Mouse (Mus musculus) midbrain, embryonic 11.5 days (tissue): ENCODE data around the gene Mfsd8. TPM values are rescaled to one million over a fixed set of nuclear protein-coding genes. Genes with fewer than 3 reads are reported as not detected.
"Not testable (repeated sequence)": the region's sequence is repeated elsewhere in the genome, so short reads cannot be mapped to it uniquely, and the experiment has no call there.

ENCODE experiments used
- ATAC-seq: fragments of 200-750 bp; cut with Nextera tagmentation; 2 replicates; pipeline ENCODE4 v1.8.0; 2017; ENCODE audit warnings: moderate TSS enrichment, moderate library complexity; ENCODE audit not compliant: low FRiP score
- DNase-seq: peaks from one replicate; pipeline ENCODE4 v3.0.0; 2015; ENCODE audit warnings: low spot score; ENCODE audit errors: missing footprints
- H3K27ac ChIP-seq: fragments of 300-500 bp; sonication (generic); 2 replicates; pipeline ENCODE4 v1.5.1; 2014; ENCODE audit warnings: low read depth, low read length
- H3K27me3 ChIP-seq: fragments of 300-500 bp; sonication (generic); 2 replicates; pipeline ENCODE4 v1.6.1; 2014; ENCODE audit warnings: mild to moderate bottlenecking, low read length, moderate library complexity, mixed read lengths; ENCODE audit not compliant: control insufficient read depth, insufficient read depth
- H3K36me3 ChIP-seq: fragments of 300-500 bp; sonication (generic); 2 replicates; pipeline ENCODE4 v1.6.1; 2014; ENCODE audit warnings: mild to moderate bottlenecking, low read length, moderate library complexity, mixed read lengths; ENCODE audit not compliant: control insufficient read depth, insufficient read depth
- H3K4me1 ChIP-seq: fragments of 300-500 bp; sonication (generic); 2 replicates; pipeline ENCODE4 v1.6.1; 2014; ENCODE audit warnings: low read length; ENCODE audit not compliant: control insufficient read depth, insufficient read depth
- H3K4me2 ChIP-seq: fragments of 300-500 bp; sonication (generic); 2 replicates; pipeline ENCODE4 v1.6.1; 2014; ENCODE audit warnings: mild to moderate bottlenecking, moderate library complexity
- H3K4me3 ChIP-seq: fragments of 300-500 bp; sonication (generic); 2 replicates; pipeline ENCODE4 v1.5.1; 2014; ENCODE audit warnings: low read depth, low read length
- H3K9ac ChIP-seq: fragments of 300-500 bp; sonication (generic); 2 replicates; pipeline ENCODE4 v1.6.1; 2014; ENCODE audit warnings: low read length
- H3K9me3 ChIP-seq: fragments of 300-500 bp; sonication (generic); 2 replicates; pipeline ENCODE4 v1.6.1; 2016; ENCODE audit warnings: low read length; ENCODE audit not compliant: control insufficient read depth
- WGBS: fragments of 180-500 bp; shearing (Covaris S2); extraction: QIAGEN DNeasy Blood & Tissue Kit; methylation state at CpG from one replicate; pipeline ENCODE4 v1.1.7; 2014; 5-methylcytosine and 5-hydroxymethylcytosine counted together
- polyA plus RNA-seq: library from polyadenylated mRNA; unstranded; fragments of >200 nt; fragmentation: Nextera tagmentation; extraction: Ambion mirVana; gene quantifications from 2 replicates; pipeline ENCODE4 v1.2.1, GENCODE M21; 2014

Gene Mfsd8
- polyA plus RNA-seq = 6.6 and 9.5 TPM in 2 replicates

GRCm38 (mm10) chr3:40846473-40846956, at the start of gene Mfsd8:
Mfsd8 (minus strand) TSS chr3:40846886.
- H3K4me1 ChIP-seq, H3K9me3 ChIP-seq, H3K27me3 ChIP-seq, H3K36me3 ChIP-seq: not testable (repeated sequence)
- H3K4me3 ChIP-seq = peak within 1 kb of the TSS; percentile 34
- H3K4me2 ChIP-seq = peak within 1 kb of the TSS; percentile 54
- WGBS = under 1% methylated on average over 39 of the region's 39 CpGs
- DNase-seq = peak; percentile 99
- H3K27ac ChIP-seq = peak within 1 kb of the TSS; percentile 40; the same call in 1 of the 2 replicates
- peak; percentile 99 for ATAC-seq
- peak within 1 kb of the TSS; percentile 71 for H3K9ac ChIP-seq

- H3K36me3 ChIP-seq, H3K9me3 ChIP-seq, ATAC-seq, H3K4me1 ChIP-seq, H3K27me3 ChIP-seq, H3K27ac ChIP-seq: not testable (repeated sequence)
- peak overlapping the region; percentile 48; the same call in 1 of the 2 replicates for H3K9ac ChIP-seq
- peak overlapping the region; percentile 46 for H3K4me3 ChIP-seq
- peak overlapping the region; percentile 63 for H3K4me2 ChIP-seq
- peak; percentile 88 for DNase-seq
- WGBS = 0% methylated on average over 16 of the region's 24 CpGs
Measured at GRCm38 (mm10) chr3:40894336-40894735, 47.6 kb upstream of the Mfsd8 start.

GRCm38 (mm10) chr3:40893816-40894258, 47.2 kb upstream of the Mfsd8 start:
- Histone ChIP-seq H3K4me3 (peak overlapping the region; percentile 46), H3K9ac (peak overlapping the region; percentile 64), H3K4me2 (peak overlapping the region; percentile 43), H3K27ac (0 out of 2 replicates have a peak overlapping the region, but pooled peaks have one; percentile 35)
- H3K4me1 ChIP-seq, H3K9me3 ChIP-seq, H3K36me3 ChIP-seq, H3K27me3 ChIP-seq: not testable (repeated sequence)
- ATAC-seq (peak; percentile 100), DNase-seq (peak; percentile 99)
- WGBS = under 1% methylated on average over 33 of the region's 38 CpGs

- not testable (repeated sequence) for DNase-seq, ATAC-seq, H3K4me1 ChIP-seq, H3K4me2 ChIP-seq, H3K9me3 ChIP-seq, H3K36me3 ChIP-seq, H3K27me3 ChIP-seq, H3K27ac ChIP-seq, H3K4me3 ChIP-seq, H3K9ac ChIP-seq
- 89% methylated on average over 3 of the region's 3 CpGs for WGBS
Measured at GRCm38 (mm10) chr3:40853123-40853738, 6.5 kb upstream of the Mfsd8 start.

- WGBS = 88% methylated on average over 2 of the region's 2 CpGs
Measured at GRCm38 (mm10) chr3:40847936-40848335, 1.2 kb upstream of the Mfsd8 start.

GRCm38 (mm10) chr3:40847018-40847417, 332 bp upstream of the Mfsd8 start:
- not testable (repeated sequence) for H3K4me1 ChIP-seq, H3K9me3 ChIP-seq, H3K27ac ChIP-seq, H3K36me3 ChIP-seq, H3K27me3 ChIP-seq, ATAC-seq
- Histone ChIP-seq H3K4me2 (peak overlapping the region; percentile 54), H3K9ac (peak overlapping the region; percentile 48; the same call in 1 of the 2 replicates), H3K4me3 (peak overlapping the region; percentile 34)
- 1% methylated on average over 12 of the region's 21 CpGs for WGBS
- DNase-seq = peak; percentile 88

More at GRCm38 (mm10) chr3:40847936-40848335, 1.2 kb upstream of the Mfsd8 start:
- H3K36me3 ChIP-seq, H3K4me1 ChIP-seq, H3K4me2 ChIP-seq, H3K4me3 ChIP-seq, H3K27me3 ChIP-seq, H3K27ac ChIP-seq, H3K9ac ChIP-seq, H3K9me3 ChIP-seq, DNase-seq, ATAC-seq: not testable (repeated sequence)

GRCm38 (mm10) chr3:40846957-40847017, 101 bp upstream of the Mfsd8 start, which contains the start of gene Abhd18:
Abhd18 (plus strand) TSS chr3:40846970.
- H3K9ac ChIP-seq = peak within 1 kb of the TSS; percentile 71
- not testable (repeated sequence) for H3K36me3 ChIP-seq, H3K4me1 ChIP-seq, DNase-seq, H3K27me3 ChIP-seq, H3K9me3 ChIP-seq, ATAC-seq
- peak within 1 kb of the TSS; percentile 34 for H3K4me3 ChIP-seq
- peak within 1 kb of the TSS; percentile 40; the same call in 1 of the 2 replicates for H3K27ac ChIP-seq
- peak within 1 kb of the TSS; percentile 54 for H3K4me2 ChIP-seq
- no CpG with 5 or more reads among the region's 4 CpGs for WGBS

- ATAC-seq, DNase-seq, H3K4me3 ChIP-seq, H3K9me3 ChIP-seq, H3K27ac ChIP-seq, H3K4me1 ChIP-seq, H3K27me3 ChIP-seq, H3K36me3 ChIP-seq: not testable (repeated sequence)
- WGBS = 89% methylated on average over 6 of the region's 6 CpGs
- Histone ChIP-seq H3K4me2 (peak overlapping the region; percentile 52), H3K9ac (peak overlapping the region; percentile 24; the same call in 1 of the 2 replicates)
Measured at GRCm38 (mm10) chr3:40845521-40845920, 1.2 kb downstream of the Mfsd8 start.

GRCm38 (mm10) chr3:40813275-40813674, 33.4 kb downstream of the Mfsd8 start:
- ATAC-seq (no peak), DNase-seq (peak; percentile 73)
- H3K4me3 ChIP-seq = no peak overlapping the region
- no peak overlapping the region for H3K9ac ChIP-seq
- no peaks in the 10 kb centered on the region for H3K27me3 ChIP-seq
- no peak overlapping the region for H3K27ac ChIP-seq
- no peak overlapping the region for H3K4me2 ChIP-seq
- H3K4me1 ChIP-seq = no peaks in the 10 kb centered on the region
- WGBS = 89% methylated on average over 2 of the region's 2 CpGs
- H3K9me3 ChIP-seq = no peaks in the 10 kb centered on the region
- H3K36me3 ChIP-seq = peaks cover 21% of the 10 kb centered on the region
